Mouse (Mus musculus) layer of hippocampus, postnatal 10 days (tissue): ENCODE data around the gene Cpne5. TPM values are rescaled to one million over a fixed set of nuclear protein-coding genes. Genes with fewer than 3 reads are reported as not detected.

Experiments used
- DNase-seq, 2 experiments: peaks; one replicate each; pipeline ENCODE4 v3.0.0; 2021; ENCODE audit warnings: low spot score in 2 of 2
- total RNA-seq, 2 experiments: library from RNA; stranded (reverse); gene quantifications; 2 replicates each; pipeline ENCODE4 v1.2.3; 2021

Gene Cpne5
- total RNA-seq, 2 experiments from 2014 or later = 56.5 to 58.3 TPM

DNA sequence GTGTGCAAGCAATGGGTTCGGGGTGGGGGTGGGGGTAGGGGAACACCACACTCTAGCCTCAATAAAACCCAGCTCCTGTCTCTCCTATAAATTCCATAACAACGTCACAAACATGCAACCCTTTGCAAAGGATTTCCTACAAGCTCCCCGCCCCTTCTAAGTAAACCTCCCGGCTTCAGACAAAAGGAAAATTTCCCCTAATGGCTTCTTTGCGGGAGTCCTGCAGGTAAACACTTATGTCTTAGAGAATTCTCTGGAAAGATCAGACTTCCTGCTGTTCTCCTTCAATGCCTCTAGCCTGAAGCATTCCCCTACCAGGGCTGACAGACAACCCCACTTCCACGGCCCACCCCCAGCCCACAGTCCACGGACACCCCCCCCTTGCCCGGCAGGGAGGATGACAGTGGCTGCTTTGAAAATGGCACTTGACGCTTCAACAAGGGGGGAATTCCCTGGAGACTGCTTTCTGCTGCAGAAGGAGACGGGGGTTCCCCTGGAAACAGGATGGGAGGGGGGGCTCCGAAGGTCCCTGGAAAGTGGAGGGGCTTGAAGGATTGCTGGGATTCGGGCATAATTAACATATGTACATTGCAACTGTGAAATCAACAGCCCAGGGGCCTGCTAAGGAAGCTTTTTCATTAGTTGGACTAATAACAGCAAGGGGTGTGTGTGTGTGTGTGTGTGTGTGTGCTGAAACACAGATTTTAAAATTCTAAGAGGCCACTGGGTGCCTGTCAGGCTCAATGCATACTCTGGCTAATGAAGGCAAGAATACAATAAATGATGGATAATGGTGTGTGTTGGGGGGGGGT is 24.4 kb downstream of the Cpne5 start:
- no peak for DNase-seq

DNA sequence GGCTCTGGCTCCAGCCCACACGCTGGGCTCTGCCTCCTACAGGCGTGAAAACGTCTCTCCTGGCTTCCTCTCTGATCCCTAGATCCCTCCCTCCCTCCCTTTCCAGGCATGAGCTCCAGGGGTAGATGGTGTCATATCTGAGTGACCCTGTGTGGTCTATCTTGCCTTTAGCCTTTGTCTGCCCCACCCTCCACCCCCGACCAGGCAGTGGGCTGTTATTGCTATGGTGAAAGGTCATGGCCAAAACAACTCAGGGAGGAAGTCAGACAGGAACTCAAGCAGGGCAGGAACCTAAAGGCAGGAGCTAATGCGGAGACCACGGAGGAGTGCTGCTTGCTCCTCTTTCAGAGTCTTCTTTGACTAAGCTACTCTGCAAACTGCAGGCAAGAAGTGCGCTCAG is 26.1 kb downstream of the Cpne5 start:
- DNase-seq = no peak

DNA sequence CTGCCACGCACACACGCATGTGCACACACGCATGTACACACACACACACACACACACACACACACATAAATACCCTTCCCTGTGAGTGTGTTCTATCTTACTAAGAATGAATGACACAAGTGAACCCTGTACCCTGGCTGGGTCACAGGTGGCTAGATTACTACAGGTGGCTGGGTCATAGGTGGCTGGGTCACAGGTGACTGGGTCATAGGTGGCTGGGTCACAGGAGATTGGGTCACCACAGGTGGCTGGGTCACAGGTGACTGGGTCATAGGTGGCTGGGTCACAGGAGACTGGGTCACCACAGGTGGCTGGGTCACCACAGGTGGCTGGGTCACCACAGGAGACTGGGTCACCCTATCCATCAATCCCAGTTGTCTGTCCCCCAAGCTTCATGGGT is 27.9 kb downstream of the Cpne5 start:
- no peak for DNase-seq

DNA sequence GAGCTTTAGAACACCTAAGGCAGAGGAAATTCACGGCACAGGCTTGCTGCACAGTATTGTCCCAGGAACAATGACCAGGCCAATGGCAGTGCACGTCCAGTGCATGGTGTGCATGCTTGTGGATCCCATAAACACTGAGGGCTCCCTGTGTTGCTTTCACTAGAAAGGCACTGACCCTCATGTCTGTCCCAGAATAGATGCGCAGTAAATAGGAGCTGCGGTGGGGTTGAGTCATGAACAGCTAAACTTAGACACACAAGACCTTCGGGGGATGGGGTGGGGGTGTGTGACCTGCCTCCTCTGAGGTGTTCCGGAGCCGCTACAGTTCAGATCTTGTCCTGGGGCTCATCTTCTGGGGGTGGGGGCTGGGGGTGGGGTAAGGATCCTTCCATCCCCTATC is 31.9 kb downstream of the Cpne5 start:
- no peak for DNase-seq

DNA sequence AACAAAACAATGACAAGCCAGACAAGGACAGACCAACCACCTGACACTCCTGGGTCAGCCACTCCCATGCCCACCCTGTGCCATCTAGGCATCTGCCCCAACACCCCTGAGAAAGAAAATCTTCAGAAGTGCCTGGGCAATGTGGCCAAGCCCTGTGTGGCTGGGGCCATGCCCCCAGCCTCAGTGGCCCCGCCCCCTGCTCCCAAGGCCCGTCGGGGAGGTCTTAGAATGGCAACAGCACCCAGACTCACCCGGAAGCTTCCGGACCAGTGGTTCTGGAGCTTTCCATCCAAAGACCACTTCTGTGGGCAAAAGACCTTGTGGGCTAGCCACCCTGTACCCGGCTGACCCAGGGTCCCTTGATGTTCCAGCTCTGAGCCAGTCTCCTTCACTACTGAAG is 35.4 kb downstream of the Cpne5 start:
- no peak for DNase-seq

DNA sequence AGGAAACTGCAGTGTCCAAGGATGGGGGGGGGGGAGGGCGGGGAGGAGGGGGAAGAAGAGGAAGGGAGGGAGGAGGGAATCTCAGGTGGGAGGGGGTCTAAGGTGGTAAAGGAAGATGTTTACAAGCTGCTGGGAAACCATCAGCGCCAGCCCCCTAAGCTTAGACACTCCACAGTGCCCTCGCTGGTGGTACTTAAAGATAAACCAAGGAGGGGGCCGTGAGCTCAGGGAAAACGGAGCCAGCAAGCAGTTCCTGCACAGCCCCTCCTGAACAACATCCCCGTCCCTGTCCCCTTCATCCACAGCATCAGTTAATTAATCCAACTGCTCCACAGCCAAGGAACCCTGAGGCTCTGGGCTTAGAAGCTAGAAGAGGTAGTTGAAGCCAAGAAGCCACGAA is 38.1 kb downstream of the Cpne5 start:
- DNase-seq = no peak

DNA sequence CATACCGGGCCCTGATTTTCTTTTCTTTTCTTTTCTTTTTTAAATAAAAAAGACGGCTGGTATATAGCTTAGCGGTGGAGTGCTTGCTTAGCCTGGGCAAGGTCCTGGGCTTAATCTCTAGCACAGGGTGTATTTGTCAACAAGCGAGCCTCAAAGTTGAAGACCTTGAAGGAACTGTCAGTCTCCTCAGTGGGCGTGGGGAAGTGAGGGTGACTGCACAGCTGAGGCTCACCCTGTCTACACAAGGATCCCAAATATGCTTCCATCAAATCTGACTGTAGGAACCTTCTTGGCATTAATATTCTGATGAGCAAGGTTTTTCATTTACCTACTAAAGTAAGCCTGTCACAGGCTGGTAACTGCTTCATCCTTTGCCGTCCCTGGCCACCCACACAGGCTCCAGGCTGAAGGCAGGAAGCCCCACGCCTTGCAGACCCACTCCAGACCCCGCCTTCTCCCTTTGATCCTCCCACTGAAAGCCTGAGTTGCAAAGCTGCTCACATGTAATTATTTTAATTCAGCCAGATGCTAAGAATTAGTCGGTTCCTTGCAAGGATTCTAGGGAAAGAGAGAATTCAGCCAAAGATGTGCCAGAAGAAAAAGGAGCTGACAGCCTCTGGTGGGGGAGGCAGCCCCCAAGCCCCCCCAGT is 38.7 kb downstream of the Cpne5 start:
- DNase-seq = peak in 1 of 2 experiments; percentile 30

DNA sequence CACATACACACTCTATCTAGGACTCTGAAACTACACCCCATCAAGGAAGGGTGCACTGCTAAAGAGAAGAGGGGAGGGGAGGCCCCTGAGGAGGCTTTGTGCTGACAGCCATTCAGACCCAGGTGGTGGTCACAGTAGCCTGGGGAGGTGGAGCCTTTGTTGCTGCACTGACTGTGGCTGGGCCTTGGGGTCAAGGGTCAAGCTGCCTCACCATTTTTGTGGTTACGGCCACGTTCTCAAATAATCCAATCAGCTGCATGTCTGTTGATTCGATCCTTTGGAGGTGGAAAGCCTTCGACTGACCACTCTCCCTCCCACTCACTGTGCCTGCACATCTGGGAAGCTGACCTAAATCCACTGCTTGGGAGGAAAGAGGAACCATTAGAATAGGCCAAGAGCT is 42.4 kb downstream of the Cpne5 start:
- DNase-seq = no peak

DNA sequence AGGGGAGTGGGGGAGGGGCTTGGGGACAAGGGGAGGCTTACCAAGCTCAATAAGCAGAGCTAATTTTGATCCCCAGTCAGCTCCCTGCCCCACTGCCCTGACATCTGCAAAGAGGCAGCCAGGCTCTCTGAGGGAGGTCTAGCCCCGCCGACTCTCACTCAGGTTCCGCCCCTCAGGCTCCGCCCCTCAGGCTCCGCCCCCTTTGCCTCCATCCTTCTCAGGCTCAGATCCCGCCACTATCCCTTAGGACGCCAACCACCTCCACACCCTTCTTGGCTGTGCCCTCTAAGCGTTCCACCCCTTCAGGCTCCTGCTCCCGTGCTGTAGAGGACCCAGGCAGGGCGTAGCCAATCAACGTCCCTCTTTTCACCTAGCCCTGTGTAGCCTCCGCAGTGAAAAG is 49.0 kb downstream of the Cpne5 start:
- DNase-seq = no peak

DNA sequence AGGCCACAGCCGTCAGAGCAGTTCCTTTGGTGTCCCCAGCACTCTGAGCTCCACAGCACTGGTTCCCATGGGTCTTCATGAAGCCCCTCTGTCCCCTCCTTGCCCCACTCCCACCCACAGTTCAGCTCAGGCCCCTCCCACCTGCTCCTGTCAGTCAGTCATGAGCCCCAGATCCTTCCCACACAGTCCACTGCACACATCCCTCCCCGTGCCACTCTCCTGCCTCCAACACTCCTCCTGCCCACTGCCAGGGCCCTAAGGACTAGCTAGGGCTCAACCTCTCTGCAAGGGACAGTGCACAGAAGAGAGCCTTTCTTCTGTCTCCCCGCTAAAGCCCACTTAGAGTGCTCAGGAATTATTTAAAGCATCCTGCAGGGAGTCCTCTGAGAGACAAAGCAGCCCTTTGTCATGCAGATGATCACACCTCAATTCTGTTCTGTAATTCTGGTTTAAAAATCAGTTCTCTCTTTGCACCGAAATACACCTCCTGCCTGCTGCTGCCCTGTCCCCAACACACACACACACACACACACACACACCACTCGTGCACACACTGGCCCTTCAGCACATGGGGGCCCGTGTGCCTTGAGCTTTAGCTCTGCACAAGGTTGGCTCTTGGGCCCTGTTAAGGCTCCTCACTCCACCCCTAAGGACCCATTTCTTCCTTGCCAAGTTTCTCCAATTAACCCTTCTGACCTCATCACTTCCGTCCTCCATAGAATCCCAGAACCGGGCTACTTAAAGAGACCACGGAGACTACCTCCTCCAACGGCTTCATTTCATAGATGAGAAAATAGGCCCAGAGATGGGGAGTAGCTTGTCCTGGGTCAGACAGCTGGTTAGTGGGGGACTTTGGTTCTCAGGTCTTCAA is 50.7 kb downstream of the Cpne5 start:
- DNase-seq = no peak

DNA sequence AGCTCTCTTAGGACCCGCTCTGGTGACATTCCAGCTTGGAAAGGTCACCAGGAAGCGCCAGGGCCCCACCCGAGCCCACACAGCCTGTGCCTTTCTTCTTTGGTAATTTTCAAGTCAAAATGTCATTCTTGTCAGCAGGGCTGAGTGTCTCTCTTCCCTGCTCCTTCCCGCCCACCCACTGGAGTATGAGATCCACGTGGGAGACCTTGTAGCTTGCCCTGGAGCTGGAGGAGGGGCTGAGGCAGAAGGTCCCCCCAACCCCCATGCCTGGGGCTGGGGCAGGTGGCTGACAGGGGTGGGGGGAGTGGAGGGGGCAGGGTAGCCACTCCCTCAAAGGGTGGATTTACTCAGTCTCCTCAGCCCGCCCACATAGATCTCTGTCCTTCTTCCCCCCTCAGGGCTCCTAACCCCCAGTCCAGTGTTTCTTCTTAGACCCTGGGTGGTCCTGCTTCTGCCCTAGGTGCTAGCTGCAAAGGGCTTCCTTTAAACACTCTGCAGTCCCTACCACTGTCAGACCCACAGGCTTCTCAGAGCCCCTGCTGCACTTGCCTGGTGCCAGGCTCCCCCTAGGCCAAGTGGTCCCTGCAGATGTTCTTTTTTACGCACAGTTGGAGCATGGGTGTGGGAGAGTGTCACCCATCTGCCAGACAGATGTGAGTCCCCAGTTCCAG is 52.5 kb downstream of the Cpne5 start:
- no peak for DNase-seq

DNA sequence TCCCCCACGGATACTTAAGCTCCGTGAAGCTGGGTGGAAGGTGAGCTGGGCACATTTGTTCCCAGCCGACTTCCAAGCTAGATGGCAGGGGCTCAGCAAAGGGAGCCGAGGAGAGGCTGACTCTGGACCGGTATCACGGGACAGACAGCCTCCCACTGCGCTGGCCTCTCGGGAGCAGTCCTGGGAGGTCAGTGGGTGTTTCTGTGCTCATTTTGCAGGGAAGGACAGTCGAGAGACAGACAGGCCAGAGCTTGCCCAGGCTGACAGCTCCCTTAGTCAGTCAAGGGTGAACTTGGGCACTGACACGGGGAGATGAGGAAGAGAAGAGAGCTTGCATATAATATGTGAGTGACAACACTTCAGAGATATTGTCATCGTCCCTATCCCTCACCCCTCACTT is 54.8 kb downstream of the Cpne5 start:
- DNase-seq = no peak

DNA sequence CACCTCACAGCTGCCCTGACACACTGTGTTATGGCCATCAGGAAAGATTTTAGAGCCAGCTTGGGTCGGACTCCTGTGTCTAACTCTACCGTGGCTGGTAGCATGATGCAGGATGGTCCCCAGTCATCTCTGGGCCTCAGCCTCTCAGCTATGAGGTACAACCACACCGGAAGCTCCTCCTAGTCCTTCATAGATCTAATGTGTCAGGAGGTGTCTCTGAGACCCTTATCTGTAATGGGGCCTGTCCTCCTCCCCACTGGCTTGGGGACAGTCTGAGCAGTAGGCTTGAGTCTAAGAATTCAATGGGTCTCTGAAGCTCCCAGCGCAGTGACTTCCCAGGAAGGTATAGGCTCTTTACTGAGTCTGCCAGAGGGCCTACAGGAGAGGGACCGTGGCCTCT is 56.2 kb downstream of the Cpne5 start:
- no peak for DNase-seq

DNA sequence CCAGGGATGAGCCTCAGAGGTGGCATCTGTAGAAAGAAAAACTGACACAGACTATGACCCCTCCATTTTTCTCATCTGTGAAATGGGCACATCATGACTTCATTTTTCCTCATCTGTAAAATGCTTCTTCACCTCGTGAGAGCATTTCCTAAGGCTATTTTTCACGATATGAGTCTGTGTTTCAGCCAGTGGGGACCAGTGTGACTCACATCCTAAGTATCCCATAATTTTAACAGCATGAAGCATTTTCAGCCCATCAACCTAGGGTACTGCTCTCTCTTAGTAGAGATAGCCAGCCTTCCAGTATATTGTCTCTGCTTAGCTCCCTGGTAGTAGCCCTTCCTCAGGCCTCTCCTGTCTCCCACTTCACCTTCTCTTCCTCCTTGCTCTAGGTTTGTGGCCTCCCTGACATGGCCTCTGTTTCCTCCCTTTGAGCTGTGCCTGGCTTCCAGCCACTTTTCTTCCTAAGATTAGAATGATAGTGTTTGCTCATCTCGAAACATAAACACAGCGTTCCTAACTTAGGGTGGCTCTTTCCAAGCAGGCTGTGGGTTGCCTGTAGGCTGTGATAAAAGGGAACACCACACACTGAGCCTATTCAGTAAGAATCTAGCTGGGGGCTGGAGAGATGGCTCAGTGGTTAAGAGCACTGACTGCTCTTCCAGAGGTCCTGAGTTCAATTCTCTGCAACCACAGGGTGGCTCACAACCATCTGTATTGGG is 57.4 kb downstream of the Cpne5 start:
- no peak for DNase-seq

DNA sequence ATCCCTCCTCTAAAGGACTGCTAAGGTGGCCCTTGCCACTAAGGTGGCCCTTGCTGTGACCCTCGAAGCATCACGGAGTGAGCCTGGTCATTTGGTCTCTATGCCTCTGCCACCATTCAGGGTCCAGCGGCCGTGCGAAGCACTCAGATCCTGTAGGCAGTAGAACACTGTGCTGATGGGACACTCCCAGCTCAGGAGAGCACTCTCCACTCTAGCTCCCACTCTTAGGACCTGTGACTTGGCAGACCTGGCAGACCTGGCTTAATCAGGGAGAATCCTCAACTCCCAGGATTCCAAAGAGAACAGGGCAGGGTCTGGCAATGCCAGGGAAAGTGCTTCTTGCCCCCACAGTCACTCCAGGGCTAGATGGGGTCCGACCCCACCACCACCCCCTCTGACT is 58.0 kb downstream of the Cpne5 start:
- DNase-seq = no peak

DNA sequence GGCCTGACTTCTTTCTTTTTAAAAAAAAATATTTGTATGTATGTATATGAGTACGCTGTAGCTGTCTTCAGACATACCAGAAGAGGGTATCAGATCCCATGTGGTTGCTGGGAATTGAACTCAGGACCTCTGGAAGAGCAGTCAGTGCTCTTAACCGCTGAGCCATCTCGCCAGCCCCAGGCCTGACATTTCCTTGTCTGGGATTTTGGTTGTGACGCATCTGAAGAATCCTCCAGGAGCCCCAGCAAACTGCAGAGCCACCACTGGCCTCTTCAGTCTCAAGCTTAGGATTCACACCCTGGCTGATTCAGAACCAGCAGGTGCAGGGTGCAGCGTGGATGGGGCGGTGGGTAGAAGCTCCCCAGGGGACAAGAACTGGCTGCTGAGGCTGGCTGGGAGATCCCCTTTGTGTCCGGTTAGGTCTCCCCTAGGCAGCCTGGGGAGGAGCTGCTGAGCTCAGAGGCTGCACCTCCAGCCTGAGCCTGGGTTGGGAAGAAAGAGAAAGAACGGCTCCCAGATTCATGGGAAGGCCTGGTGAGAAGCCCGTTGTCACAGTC is 59.4 kb downstream of the Cpne5 start:
- DNase-seq = no peak

DNA sequence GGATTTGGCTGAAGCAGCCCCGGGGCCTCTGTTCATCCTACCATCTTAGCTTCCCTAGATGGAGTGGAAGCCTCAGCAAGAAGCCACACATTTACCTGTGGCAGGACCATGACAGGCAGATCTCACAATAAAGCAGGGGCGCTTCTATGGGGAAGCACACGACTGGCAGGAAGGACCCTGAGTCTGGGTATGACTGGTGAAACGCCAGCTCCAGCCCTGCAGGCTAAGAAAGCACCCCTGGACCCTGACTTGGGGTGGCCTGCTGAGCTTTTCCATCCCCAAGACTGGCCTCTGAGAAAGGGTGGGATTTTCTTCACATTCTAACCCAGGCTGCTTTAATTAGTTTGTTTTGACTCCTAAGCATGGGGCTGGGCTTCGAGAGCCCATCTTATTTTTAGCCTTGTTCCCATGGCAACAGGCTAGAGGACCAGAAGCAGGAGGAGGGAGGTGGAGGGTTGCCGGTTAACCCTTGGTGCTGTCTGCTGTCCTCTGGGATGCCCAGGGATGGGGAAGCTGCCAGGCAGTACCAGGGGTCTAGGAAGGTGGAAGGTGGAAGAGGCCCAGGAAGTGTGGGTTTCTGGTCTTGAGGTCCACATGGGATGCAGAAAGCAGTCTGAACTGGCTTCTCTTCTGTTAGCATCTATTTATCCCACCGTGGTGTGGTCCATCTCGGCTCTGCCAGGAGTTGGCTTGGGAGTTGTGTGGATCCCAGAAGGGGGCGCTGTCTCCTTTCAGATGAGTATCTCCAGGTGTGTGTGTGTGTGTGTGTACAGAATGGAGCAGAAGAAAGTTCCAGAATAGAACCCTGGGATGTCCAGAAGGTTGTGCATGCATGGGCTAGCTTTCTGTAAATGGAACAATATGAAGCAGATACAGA is 61.3 kb downstream of the Cpne5 start:
- peak; percentile 82 to 87 for DNase-seq

DNA sequence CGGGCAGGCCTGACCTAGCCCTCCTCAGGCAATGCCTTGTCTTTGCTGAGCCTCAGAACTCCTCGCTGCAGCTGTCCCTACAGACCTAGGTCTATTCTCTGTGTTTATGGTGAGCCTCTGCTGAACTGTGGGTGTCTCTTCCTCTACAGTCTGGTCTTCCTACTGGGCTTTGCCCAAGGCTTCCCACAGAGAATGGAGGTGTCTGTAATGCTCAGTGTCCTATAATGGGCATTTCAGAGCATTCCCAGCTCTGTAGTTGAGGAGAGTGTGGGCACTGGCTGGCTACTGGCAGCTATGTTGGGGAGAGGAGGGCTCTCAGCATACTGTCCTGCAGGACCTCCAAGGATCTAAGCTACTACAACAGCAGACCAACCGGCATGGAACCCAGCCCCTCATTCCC is 62.3 kb downstream of the Cpne5 start:
- no peak for DNase-seq

DNA sequence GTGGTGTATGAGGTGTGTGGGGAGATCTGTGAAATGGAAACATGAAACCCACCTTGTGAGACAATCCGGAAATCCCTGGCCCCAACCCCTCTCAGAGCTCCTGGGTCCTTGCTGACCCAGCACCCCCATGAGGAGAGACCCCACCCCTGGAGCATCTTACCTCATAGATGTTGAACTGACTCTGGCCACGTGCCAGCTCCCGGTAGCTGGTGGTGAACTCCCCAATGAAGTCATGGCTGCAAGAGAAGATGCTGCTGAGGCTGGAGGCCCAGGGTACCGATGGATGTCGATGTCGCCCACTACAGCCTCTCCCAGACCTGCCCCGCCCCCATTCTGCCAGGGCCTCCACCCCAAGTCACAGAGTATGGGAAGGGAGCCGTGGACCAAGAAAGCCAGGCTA is 64.8 kb downstream of the Cpne5 start:
- no peak for DNase-seq

DNA sequence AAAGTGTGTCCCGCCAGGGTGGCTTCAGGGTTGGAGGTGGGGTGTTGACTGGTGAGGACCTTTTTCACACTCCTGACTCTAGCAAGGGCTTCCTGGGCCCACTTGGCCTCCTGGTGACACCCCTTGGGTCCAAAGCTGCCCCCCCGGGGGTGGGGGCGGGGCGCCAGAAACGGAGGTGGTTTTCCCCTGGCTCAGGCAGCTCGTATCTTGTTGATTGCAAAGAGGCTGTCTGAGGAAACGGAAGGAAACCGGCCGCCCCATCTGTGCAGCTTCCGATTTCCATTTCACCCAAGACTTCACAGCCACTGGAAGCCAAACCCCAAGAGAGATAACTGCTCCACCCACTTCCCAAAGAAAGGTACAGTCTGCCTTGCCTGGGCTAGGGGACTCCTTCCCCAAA is 65.9 kb downstream of the Cpne5 start:
- no peak for DNase-seq
